Mouse (Mus musculus) thymus, adult 2 months (tissue): ENCODE results near the gene Car11.

Source experiments
- CTCF ChIP-seq: fragments of 200-500 bp; IDR thresholded peaks from 2 replicates; pipeline ENCODE4 v1.5.1; 2012; ENCODE audit warnings: mild to moderate bottlenecking, control low read depth, low read length, moderate library complexity, borderline replicate concordance; ENCODE audit not compliant: control insufficient read depth, poor library complexity, insufficient read depth; ENCODE audit errors: extremely low read depth
- POLR2A ChIP-seq: fragments of 200-500 bp; IDR thresholded peaks from 2 replicates; pipeline ENCODE4 v1.6.1; 2012; ENCODE audit warnings: mild to moderate bottlenecking, low read length, control low read depth, moderate library complexity; ENCODE audit not compliant: control insufficient read depth, poor library complexity, insufficient read depth; ENCODE audit errors: extremely low read depth

GRCm38 (mm10) chr7:45682144-45683126 is 17.2 kb upstream of the Car11 start:
- TF ChIP-seq CTCF = peak; percentile 92
- 0 out of 2 replicates have a peak, but pooled peaks have one; percentile 13 for TF ChIP-seq POLR2A
